Mouse (Mus musculus): ENCODE results near the gene Mettl25. TPM values are rescaled to one million over a fixed set of nuclear protein-coding genes. Genes with fewer than 3 reads are reported as not detected.
A peak's percentile ranks its signal among the peaks of the same experiment; 100 is the strongest.

Gene Mettl25
- polyA plus RNA-seq, 1 experiment from 2014 or later: 11.0 TPM

GRCm38 (mm10) chr10:105774382-105774781 is 66.8 kb downstream of the Mettl25 start:
- Histone ChIP-seq H3K4me2 (ENCODE audit: low read length) (no peak overlapping the region), H3K27ac (replicated peaks in 1 of 2; ENCODE audit: control insufficient read depth in 1 of 2, insufficient read depth in 1 of 2, low read depth in 2 of 2, low read length in 2 of 2) (no peak overlapping the region), H3K36me3 (ENCODE audit: control insufficient read depth, insufficient read depth, low read length) (0 out of 2 replicates have a peak, but pooled peaks cover 3% of the 10 kb centered on the region), H3K4me1 (ENCODE audit: control insufficient read depth in 2 of 2, insufficient read depth in 2 of 2, low read length in 2 of 2) (no peaks in the 10 kb centered on the region), H3K9ac (ENCODE audit: low read length) (no peak overlapping the region), H3K27me3 (ENCODE audit: control insufficient read depth, insufficient read depth, low read length) (no peaks in the 10 kb centered on the region), H3K4me3 (ENCODE audit: control insufficient read depth in 1 of 2, insufficient read depth in 1 of 2, low read depth in 1 of 2, low read length in 2 of 2) (no peak overlapping the region), H3K9me3 (ENCODE audit: control insufficient read depth, low read length) (no peaks in the 10 kb centered on the region)
- ATAC-seq (ENCODE audit: insufficient number of reproducible peaks, insufficient read depth, low FRiP score, low read depth): no peak
- WGBS: 11% methylated on average over 6 of the region's 6 CpGs

DNA sequence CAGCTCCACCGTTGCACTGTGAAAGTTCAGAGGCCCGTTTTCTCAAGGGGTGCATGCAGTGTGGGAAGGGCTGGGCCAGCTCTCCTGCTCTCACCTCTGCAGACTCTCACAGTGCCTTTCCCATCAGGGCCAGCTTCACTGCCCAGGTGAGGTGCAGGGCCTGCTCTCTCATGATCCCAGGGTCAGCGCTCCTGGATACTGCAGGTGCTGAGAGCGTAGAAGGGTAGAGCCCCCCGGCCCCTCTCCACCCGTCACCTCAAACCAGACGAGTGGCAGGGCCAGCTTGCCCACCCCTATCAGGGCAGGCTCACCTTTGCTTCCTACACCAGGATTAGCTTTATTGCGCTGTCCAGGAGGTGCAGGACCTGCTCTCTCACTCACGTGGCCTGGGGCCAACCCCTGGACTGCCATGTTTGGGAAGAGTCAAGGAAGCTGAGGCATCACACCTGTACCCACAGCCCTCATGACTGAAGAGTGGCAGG is 68.3 kb downstream of the Mettl25 start:
- Histone ChIP-seq H3K9ac (ENCODE audit: low read length) (no peak overlapping the region), H3K27me3 (ENCODE audit: control insufficient read depth, insufficient read depth, low read length) (no peaks in the 10 kb centered on the region), H3K36me3 (ENCODE audit: control insufficient read depth, insufficient read depth, low read length) (0 out of 2 replicates have a peak, but pooled peaks cover 3% of the 10 kb centered on the region), H3K4me1 (ENCODE audit: control insufficient read depth in 2 of 2, insufficient read depth in 2 of 2, low read length in 2 of 2) (no peaks in the 10 kb centered on the region), H3K4me2 (ENCODE audit: low read length) (no peak overlapping the region), H3K4me3 (ENCODE audit: control insufficient read depth in 1 of 2, insufficient read depth in 1 of 2, low read depth in 1 of 2, low read length in 2 of 2) (no peak overlapping the region), H3K9me3 (ENCODE audit: control insufficient read depth, low read length) (no peaks in the 10 kb centered on the region), H3K27ac (replicated peaks in 1 of 2; ENCODE audit: control insufficient read depth in 1 of 2, insufficient read depth in 1 of 2, low read depth in 2 of 2, low read length in 2 of 2) (no peak overlapping the region)
- ATAC-seq (ENCODE audit: insufficient number of reproducible peaks, insufficient read depth, low FRiP score, low read depth): peak; percentile 39; the same call in 1 of the 2 replicates
- 87% methylated on average over 9 of the region's 9 CpGs for WGBS

DNA sequence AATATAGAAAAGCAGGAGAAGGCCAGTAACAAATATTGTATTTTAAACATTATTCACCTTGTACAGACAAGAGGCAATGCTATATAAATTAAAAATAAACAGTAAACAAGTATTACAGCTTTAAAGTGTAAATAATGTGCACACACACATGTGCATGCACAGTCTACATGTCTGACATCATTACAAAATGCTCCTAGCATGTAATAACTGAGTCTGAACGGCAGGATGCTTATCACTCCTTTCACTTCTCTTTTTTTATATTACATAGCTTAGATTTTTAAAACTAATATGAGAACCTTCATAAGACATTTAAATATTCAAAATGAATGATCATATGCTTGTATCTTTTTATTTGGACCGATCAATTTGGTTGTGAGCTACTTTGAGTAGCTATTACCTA is 77.2 kb downstream of the Mettl25 start:
- no peak for ATAC-seq (ENCODE audit: insufficient number of reproducible peaks, insufficient read depth, low FRiP score, low read depth)
- H3K4me1 ChIP-seq (ENCODE audit: control insufficient read depth in 2 of 2, insufficient read depth in 2 of 2, low read length in 2 of 2): no peaks in the 10 kb centered on the region
- 78% methylated on average over 2 of the region's 2 CpGs for WGBS

GRCm38 (mm10) chr10:105760460-105760859 is 80.7 kb downstream of the Mettl25 start:
- no peaks in the 10 kb centered on the region for H3K36me3 ChIP-seq (ENCODE audit: control insufficient read depth, insufficient read depth, low read length)
- H3K4me2 ChIP-seq (ENCODE audit: low read length): no peak overlapping the region
- H3K27me3 ChIP-seq (ENCODE audit: control insufficient read depth, insufficient read depth, low read length): no peaks in the 10 kb centered on the region
- no peak overlapping the region for H3K27ac ChIP-seq (replicated peaks in 1 of 2; ENCODE audit: control insufficient read depth in 1 of 2, insufficient read depth in 1 of 2, low read depth in 2 of 2, low read length in 2 of 2)
- H3K9ac ChIP-seq (ENCODE audit: low read length): no peak overlapping the region
- ATAC-seq (ENCODE audit: insufficient number of reproducible peaks, insufficient read depth, low FRiP score, low read depth): no peak
- H3K9me3 ChIP-seq (ENCODE audit: control insufficient read depth, low read length): no peaks in the 10 kb centered on the region
- H3K4me1 ChIP-seq (ENCODE audit: control insufficient read depth in 2 of 2, insufficient read depth in 2 of 2, low read length in 2 of 2): no peaks in the 10 kb centered on the region
- 84% methylated on average over 2 of the region's 2 CpGs for WGBS
- no peak overlapping the region for H3K4me3 ChIP-seq (ENCODE audit: control insufficient read depth in 1 of 2, insufficient read depth in 1 of 2, low read depth in 1 of 2, low read length in 2 of 2)

More for the DNA sequence above, 77.2 kb downstream of the Mettl25 start:
- Histone ChIP-seq H3K4me2 (ENCODE audit: low read length) (no peak overlapping the region), H3K9ac (ENCODE audit: low read length) (no peak overlapping the region), H3K27ac (replicated peaks in 1 of 2; ENCODE audit: control insufficient read depth in 1 of 2, insufficient read depth in 1 of 2, low read depth in 2 of 2, low read length in 2 of 2) (no peak overlapping the region), H3K36me3 (ENCODE audit: control insufficient read depth, insufficient read depth, low read length) (no peaks in the 10 kb centered on the region), H3K27me3 (ENCODE audit: control insufficient read depth, insufficient read depth, low read length) (no peaks in the 10 kb centered on the region), H3K9me3 (ENCODE audit: control insufficient read depth, low read length) (no peaks in the 10 kb centered on the region), H3K4me3 (ENCODE audit: control insufficient read depth in 1 of 2, insufficient read depth in 1 of 2, low read depth in 1 of 2, low read length in 2 of 2) (no peak overlapping the region)

GRCm38 (mm10) chr10:105760046-105760445 is 81.1 kb downstream of the Mettl25 start:
- H3K9me3 ChIP-seq (ENCODE audit: control insufficient read depth, low read length): no peaks in the 10 kb centered on the region
- no peaks in the 10 kb centered on the region for H3K27me3 ChIP-seq (ENCODE audit: control insufficient read depth, insufficient read depth, low read length)
- H3K27ac ChIP-seq (replicated peaks in 1 of 2; ENCODE audit: control insufficient read depth in 1 of 2, insufficient read depth in 1 of 2, low read depth in 2 of 2, low read length in 2 of 2): no peak overlapping the region
- no peak overlapping the region for H3K9ac ChIP-seq (ENCODE audit: low read length)
- ATAC-seq (ENCODE audit: insufficient number of reproducible peaks, insufficient read depth, low FRiP score, low read depth): no peak
- no peak overlapping the region for H3K4me3 ChIP-seq (ENCODE audit: control insufficient read depth in 1 of 2, insufficient read depth in 1 of 2, low read depth in 1 of 2, low read length in 2 of 2)
- no peaks in the 10 kb centered on the region for H3K36me3 ChIP-seq (ENCODE audit: control insufficient read depth, insufficient read depth, low read length)
- 69% methylated on average over 7 of the region's 7 CpGs for WGBS
- H3K4me2 ChIP-seq (ENCODE audit: low read length): no peak overlapping the region
- no peaks in the 10 kb centered on the region for H3K4me1 ChIP-seq (ENCODE audit: control insufficient read depth in 2 of 2, insufficient read depth in 2 of 2, low read length in 2 of 2)

- H3K27ac ChIP-seq (replicated peaks in 1 of 2; ENCODE audit: control insufficient read depth in 1 of 2, insufficient read depth in 1 of 2, low read depth in 2 of 2, low read length in 2 of 2): no peak overlapping the region
- H3K4me3 ChIP-seq (ENCODE audit: control insufficient read depth in 1 of 2, insufficient read depth in 1 of 2, low read depth in 1 of 2, low read length in 2 of 2): no peak overlapping the region
- no peaks in the 10 kb centered on the region for H3K36me3 ChIP-seq (ENCODE audit: control insufficient read depth, insufficient read depth, low read length)
- no peak overlapping the region for H3K9ac ChIP-seq (ENCODE audit: low read length)
- no peaks in the 10 kb centered on the region for H3K9me3 ChIP-seq (ENCODE audit: control insufficient read depth, low read length)
- no peaks in the 10 kb centered on the region for H3K4me1 ChIP-seq (ENCODE audit: control insufficient read depth in 2 of 2, insufficient read depth in 2 of 2, low read length in 2 of 2)
- H3K4me2 ChIP-seq (ENCODE audit: low read length): no peak overlapping the region
- no peak for ATAC-seq (ENCODE audit: insufficient number of reproducible peaks, insufficient read depth, low FRiP score, low read depth)
- 77% methylated on average over 5 of the region's 5 CpGs for WGBS
- H3K27me3 ChIP-seq (ENCODE audit: control insufficient read depth, insufficient read depth, low read length): no peaks in the 10 kb centered on the region
Measured at GRCm38 (mm10) chr10:105753831-105754605, 87.2 kb downstream of the Mettl25 start.

- no peaks in the 10 kb centered on the region for H3K4me1 ChIP-seq (ENCODE audit: control insufficient read depth in 2 of 2, insufficient read depth in 2 of 2, low read length in 2 of 2)
- no peaks in the 10 kb centered on the region for H3K36me3 ChIP-seq (ENCODE audit: control insufficient read depth, insufficient read depth, low read length)
- H3K27ac ChIP-seq (replicated peaks in 1 of 2; ENCODE audit: control insufficient read depth in 1 of 2, insufficient read depth in 1 of 2, low read depth in 2 of 2, low read length in 2 of 2): no peak overlapping the region
- H3K9me3 ChIP-seq (ENCODE audit: control insufficient read depth, low read length): no peaks in the 10 kb centered on the region
- H3K27me3 ChIP-seq (ENCODE audit: control insufficient read depth, insufficient read depth, low read length): no peaks in the 10 kb centered on the region
- no peak overlapping the region for H3K4me3 ChIP-seq (ENCODE audit: control insufficient read depth in 1 of 2, insufficient read depth in 1 of 2, low read depth in 1 of 2, low read length in 2 of 2)
- H3K4me2 ChIP-seq (ENCODE audit: low read length): no peak overlapping the region
- H3K9ac ChIP-seq (ENCODE audit: low read length): no peak overlapping the region
- no peak for ATAC-seq (ENCODE audit: insufficient number of reproducible peaks, insufficient read depth, low FRiP score, low read depth)
- 81% methylated on average over 1 of the region's 1 CpGs for WGBS
Measured at GRCm38 (mm10) chr10:105746019-105746418, 95.2 kb downstream of the Mettl25 start.

DNA sequence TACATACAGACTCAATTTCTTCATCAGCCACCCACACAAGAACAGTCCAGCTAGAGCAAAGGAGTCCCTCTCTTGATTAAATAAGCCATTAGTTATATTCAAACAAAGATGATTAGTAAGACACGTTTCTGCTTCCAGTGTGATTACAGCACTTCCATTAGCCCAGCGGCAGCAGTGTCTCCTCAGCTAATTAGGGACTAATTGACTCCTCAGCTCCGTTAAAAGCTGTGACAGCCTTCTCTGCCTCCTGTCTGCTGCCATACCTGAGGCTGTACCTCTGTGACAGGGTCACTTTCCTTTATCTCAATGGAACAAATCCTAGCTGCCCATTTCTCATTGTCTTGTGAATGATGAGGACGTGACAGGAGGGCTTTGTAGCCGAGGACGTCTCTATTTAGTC is 99.4 kb downstream of the Mettl25 start:
- Histone ChIP-seq H3K4me3 (ENCODE audit: control insufficient read depth in 1 of 2, insufficient read depth in 1 of 2, low read depth in 1 of 2, low read length in 2 of 2) (no peak overlapping the region), H3K9ac (ENCODE audit: low read length) (no peak overlapping the region)
- 68% methylated on average over 6 of the region's 6 CpGs for WGBS

More for the DNA sequence above, 99.4 kb downstream of the Mettl25 start:
- no peaks in the 10 kb centered on the region for H3K9me3 ChIP-seq (ENCODE audit: control insufficient read depth, low read length)
- H3K36me3 ChIP-seq (ENCODE audit: control insufficient read depth, insufficient read depth, low read length): no peaks in the 10 kb centered on the region
- no peak overlapping the region for H3K27ac ChIP-seq (replicated peaks in 1 of 2; ENCODE audit: control insufficient read depth in 1 of 2, insufficient read depth in 1 of 2, low read depth in 2 of 2, low read length in 2 of 2)
- no peaks in the 10 kb centered on the region for H3K4me1 ChIP-seq (ENCODE audit: control insufficient read depth in 2 of 2, insufficient read depth in 2 of 2, low read length in 2 of 2)
- no peaks in the 10 kb centered on the region for H3K27me3 ChIP-seq (ENCODE audit: control insufficient read depth, insufficient read depth, low read length)
- ATAC-seq (ENCODE audit: insufficient number of reproducible peaks, insufficient read depth, low FRiP score, low read depth): no peak
- no peak overlapping the region for H3K4me2 ChIP-seq (ENCODE audit: low read length)
